In genomic region chr13:81050911-81051310, GRCm38 (mm10) we compare ENCODE assay signal across 14 mouse cellular contexts.
DNase-seq lines count a peak whose midpoint lies in the region; ATAC-seq and TF ChIP-seq lines count a peak whose summit lies in the region.
"Had no signal": no experiment of that assay in that cellular context is flagged by ENCODE, and none has a peak within 500 bp of the region (broad histone marks: within the 10 kb centered on the region; RNA-seq: fewer than 3 reads in every experiment).

No protein-coding gene starts in this region.

- no peak overlapping the region for H3K27ac ChIP-seq in hindbrain, postnatal 0 days
- no peak overlapping the region for H3K27ac ChIP-seq in hindbrain, embryonic 13.5 days
- H3K27ac ChIP-seq: lung, embryonic 15.5 days; neural tube, embryonic 12.5 days had no signal

- no peak for TF ChIP-seq CTCF in hindbrain, postnatal 0 days (IDR thresholded peaks at IDR 0.05; ENCODE audit: low read depth)
- TF ChIP-seq CTCF in C2C12 (IDR thresholded peaks at IDR 0.05; ENCODE audit: control insufficient read depth, insufficient read depth, insufficient read length) (no peak), Patski (IDR thresholded peaks at IDR 0.05) (no peak)

- CTCF ChIA-PET in Patski (lab: Charles Lee), result interaction anchor here (1.4 kb wide), 1 partner anchor 7 kb away, joined by 3 read pairs; no protein-coding TSS in a partner anchor

- no peak overlapping the region for H3K4me2 ChIP-seq in hindbrain, postnatal 0 days (ENCODE audit: low read depth, low read length)
- H3K4me2 ChIP-seq in hindbrain, embryonic 13.5 days, result no peak overlapping the region
- H3K4me2 ChIP-seq: liver, embryonic 11.5 days; lung, embryonic 15.5 days; neural tube, embryonic 12.5 days had no signal

- H3K27me3 ChIP-seq in hindbrain, postnatal 0 days (ENCODE audit: insufficient read depth, low read length), result no peaks in the 10 kb centered on the region
- H3K27me3 ChIP-seq in hindbrain, embryonic 13.5 days, result no peaks in the 10 kb centered on the region
- H3K27me3 ChIP-seq in C2C12 (ENCODE audit: control insufficient read depth, insufficient read depth, insufficient read length), result no peaks in the 10 kb centered on the region
- no peaks in the 10 kb centered on the region for H3K27me3 ChIP-seq in Patski
- H3K27me3 ChIP-seq: lung, embryonic 15.5 days; megakaryocyte, embryonic 14.5 days; neural tube, embryonic 12.5 days had no signal

- no peaks in the 10 kb centered on the region for H3K36me3 ChIP-seq in hindbrain, postnatal 0 days (ENCODE audit: insufficient read depth, low read length)
- H3K36me3 ChIP-seq in hindbrain, embryonic 13.5 days, result no peaks in the 10 kb centered on the region
- no peaks in the 10 kb centered on the region for H3K36me3 ChIP-seq in C2C12 (ENCODE audit: control insufficient read depth, insufficient read depth)
- H3K36me3 ChIP-seq: lung, embryonic 15.5 days; neural tube, embryonic 12.5 days had no signal

- no peak overlapping the region for H3K9ac ChIP-seq in hindbrain, postnatal 0 days (replicated peaks; ENCODE audit: low read length)
- no peak overlapping the region for H3K9ac ChIP-seq in hindbrain, embryonic 13.5 days
- H3K9ac ChIP-seq: lung, embryonic 15.5 days; neural tube, embryonic 12.5 days had no signal

- H3K9me3 ChIP-seq in hindbrain, postnatal 0 days (ENCODE audit: low read length), result no peaks in the 10 kb centered on the region
- H3K9me3 ChIP-seq in hindbrain, embryonic 13.5 days, result no peaks in the 10 kb centered on the region
- H3K9me3 ChIP-seq: lung, embryonic 15.5 days; neural tube, embryonic 12.5 days had no signal

- no peak for DNase-seq in hindbrain, postnatal 0 days (ENCODE audit: low spot score)
- DNase-seq in Patski (ENCODE audit: low read depth, low spot score), result no peak
- peak; percentile 2 to 24 for DNase-seq in kidney, postnatal 36 days
- DNase-seq in left cerebral cortex, adult 18-20 months (ENCODE audit: low spot score in 2 of 2), result no peak
- no peak for DNase-seq in adrenal gland, postnatal 14 days
- DNase-seq: cerebellum, adult 2 months; right cerebral cortex, postnatal 25 days had no signal

- 69% methylated on average over 5 of the region's 5 CpGs for WGBS in hindbrain, postnatal 0 days
- 81% methylated on average over 5 of the region's 5 CpGs for WGBS in hindbrain, embryonic 13.5 days

- no peaks in the 10 kb centered on the region for H3K4me1 ChIP-seq in hindbrain, postnatal 0 days (ENCODE audit: insufficient read depth, low read length)
- H3K4me1 ChIP-seq in hindbrain, embryonic 13.5 days (replicated peaks), result no peaks in the 10 kb centered on the region
- H3K4me1 ChIP-seq: lung, embryonic 15.5 days; megakaryocyte, embryonic 14.5 days; neural tube, embryonic 12.5 days had no signal

- H3K79me2 ChIP-seq in C2C12 (ENCODE audit: control insufficient read depth, insufficient read depth), result no peaks in the 10 kb centered on the region

- H3K79me3 ChIP-seq in C2C12 (ENCODE audit: low read depth), result no peaks in the 10 kb centered on the region

- in situ Hi-C loops in Patski (cut with MboI; ENCODE audit: low pct_unique_long_range_greater_than_20kb), result no loop called here

- H3ac ChIP-seq in C2C12 (ENCODE audit: control insufficient read depth, insufficient read length, low read depth), result no peak overlapping the region

- no peak overlapping the region for H3K4me3 ChIP-seq in hindbrain, postnatal 0 days (ENCODE audit: low read length)
- no peak overlapping the region for H3K4me3 ChIP-seq in hindbrain, embryonic 13.5 days
- no peak overlapping the region for H3K4me3 ChIP-seq in C2C12 (ENCODE audit: insufficient read depth, poor library complexity, severe bottlenecking)
- H3K4me3 ChIP-seq: lung, embryonic 15.5 days; megakaryocyte, embryonic 14.5 days; neural tube, embryonic 12.5 days had no signal

- POLR2A ChIA-PET in Patski (lab: Charles Lee), result no interaction called here

- ATAC-seq in hindbrain, postnatal 0 days, result 0 out of 2 replicates have a peak, but pooled peaks have one; percentile 35
- no peak for ATAC-seq in hindbrain, embryonic 13.5 days (ENCODE audit: low FRiP score)
- ATAC-seq in Patski, result peak; percentile 74
- no peak for ATAC-seq in erythroid progenitor cell, adult 5-6 weeks (replicated peaks; ENCODE audit: low FRiP score, poor library complexity, severe bottlenecking)

TF ChIP-seq in C2C12, 6 proteins besides CTCF, POLR2A, EP300 and RAD21:
- TF ChIP-seq USF1 (IDR thresholded peaks at IDR 0.05; ENCODE audit: low read depth) (no peak), MYOD1 (IDR thresholded peaks at IDR 0.05; ENCODE audit: control insufficient read depth, insufficient read length, low read depth) (peak; percentile 26)
TF ChIP-seq in C2C12: peak in this region for 1.

Comparison
In these comparisons a context has a peak if more than half of its experiments do, and no peak if none do; other contexts are left out.
1. ATAC-seq: peak in hindbrain, postnatal 0 days (single experiment) and Patski (single experiment); none in hindbrain, embryonic 13.5 days (single experiment) and erythroid progenitor cell, adult 5-6 weeks (single experiment).
2. DNase-seq: peak in kidney, postnatal 36 days (2 of 2); none in hindbrain, postnatal 0 days (single experiment), Patski (single experiment), left cerebral cortex, adult 18-20 months (0 of 2) and adrenal gland, postnatal 14 days (single experiment).